Mouse (Mus musculus) hindbrain, embryonic 10.5 days (tissue): ENCODE measurements around the gene Ttf2. TPM values are rescaled to one million over a fixed set of nuclear protein-coding genes. Genes with fewer than 3 reads are reported as not detected.

Experiments used
- DNase-seq: peaks from one replicate; pipeline ENCODE4 v3.0.0-alpha.2; 2017; ENCODE audit warnings: low spot score
- H3K27ac ChIP-seq: fragments of 300-500 bp; sonication (generic); 2 replicates; pipeline ENCODE4 v1.5.1; 2016; ENCODE audit warnings: mild to moderate bottlenecking, moderate library complexity
- H3K27me3 ChIP-seq: fragments of 300-500 bp; sonication (generic); 2 replicates; pipeline ENCODE4 v1.6.1; 2016; ENCODE audit warnings: mild to moderate bottlenecking; ENCODE audit not compliant: poor library complexity, insufficient read depth, severe bottlenecking
- H3K36me3 ChIP-seq: fragments of 300-500 bp; sonication (generic); 2 replicates; pipeline ENCODE4 v1.6.1; 2016; ENCODE audit warnings: mild to moderate bottlenecking, moderate library complexity
- H3K4me1 ChIP-seq: fragments of 300-500 bp; sonication (generic); replicated peaks from 2 replicates; pipeline ENCODE4 v1.6.1; 2016; ENCODE audit warnings: mild to moderate bottlenecking
- H3K4me3 ChIP-seq: fragments of 300-500 bp; sonication (generic); 2 replicates; pipeline ENCODE4 v1.5.1; 2016; ENCODE audit warnings: mild to moderate bottlenecking, moderate library complexity
- H3K9me3 ChIP-seq: fragments of 300-500 bp; sonication (generic); 2 replicates; pipeline ENCODE4 v1.6.1; 2016; ENCODE audit warnings: mild to moderate bottlenecking, moderate library complexity
- WGBS: fragments of 180-500 bp; shearing (Covaris S2); methylation state at CpG from one replicate; pipeline ENCODE4 v1.1.7; 2016; 5-methylcytosine and 5-hydroxymethylcytosine counted together
- polyA plus RNA-seq: library from polyadenylated mRNA; unstranded; fragments of >200 nt; fragmentation: Nextera tagmentation; extraction: Ambion mirVana; gene quantifications from 2 replicates; pipeline ENCODE4 v1.2.1, GENCODE M21; 2016

Gene Ttf2
- polyA plus RNA-seq, 1 experiment from 2014 or later = 24.3 TPM

DNA sequence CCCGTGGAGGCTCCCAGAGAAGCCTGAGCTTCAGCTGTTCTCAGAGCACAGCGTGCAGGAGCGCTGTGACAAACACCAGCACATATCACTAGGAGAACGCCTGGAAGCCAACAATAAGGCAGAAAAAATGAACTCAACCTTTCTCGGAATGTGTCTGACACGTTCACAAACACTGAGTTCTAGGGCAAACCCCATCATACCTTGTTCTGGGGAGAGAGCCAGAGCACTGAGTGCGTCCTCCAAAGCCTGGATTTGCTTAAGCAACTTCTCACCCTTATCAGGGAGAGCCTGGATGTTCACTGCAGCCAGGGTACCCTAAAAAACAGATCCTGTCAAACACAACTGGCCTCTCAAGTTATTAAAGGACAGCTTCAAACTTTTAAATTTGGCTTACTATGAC lies 8.0 kb downstream of the Ttf2 start:
- 91% methylated on average over 7 of the region's 7 CpGs for WGBS
- Histone ChIP-seq H3K4me3 (no peak overlapping the region), H3K9me3 (no peaks in the 10 kb centered on the region), H3K36me3 (peaks cover 90% of the 10 kb centered on the region), H3K27ac (no peak overlapping the region), H3K27me3 (no peaks in the 10 kb centered on the region), H3K4me1 (no peaks in the 10 kb centered on the region)
- DNase-seq = no peak

- Histone ChIP-seq H3K4me1 (no peaks in the 10 kb centered on the region), H3K36me3 (peaks cover 89% of the 10 kb centered on the region), H3K9me3 (no peaks in the 10 kb centered on the region), H3K4me3 (no peak overlapping the region), H3K27ac (no peak overlapping the region), H3K27me3 (no peaks in the 10 kb centered on the region)
- WGBS = 89% methylated on average over 5 of the region's 5 CpGs
- DNase-seq = no peak
Measured at GRCm38 (mm10) chr3:100961007-100961406, 8.5 kb downstream of the Ttf2 start.

- H3K36me3 ChIP-seq = peaks cover 97% of the 10 kb centered on the region
Measured at GRCm38 (mm10) chr3:100954616-100955015, 14.8 kb downstream of the Ttf2 start.

GRCm38 (mm10) chr3:100951531-100951930 lies 17.9 kb downstream of the Ttf2 start:
- 94% methylated on average over 4 of the region's 4 CpGs for WGBS
- Histone ChIP-seq H3K27me3 (no peaks in the 10 kb centered on the region), H3K27ac (no peak overlapping the region), H3K4me3 (no peak overlapping the region), H3K4me1 (no peaks in the 10 kb centered on the region), H3K9me3 (no peaks in the 10 kb centered on the region), H3K36me3 (peaks cover 96% of the 10 kb centered on the region)
- DNase-seq = no peak

More at GRCm38 (mm10) chr3:100954616-100955015, 14.8 kb downstream of the Ttf2 start:
- H3K27ac ChIP-seq = no peak overlapping the region
- no peaks in the 10 kb centered on the region for H3K27me3 ChIP-seq
- H3K4me1 ChIP-seq = no peaks in the 10 kb centered on the region
- no peak for DNase-seq
- no peak overlapping the region for H3K4me3 ChIP-seq
- no peaks in the 10 kb centered on the region for H3K9me3 ChIP-seq

DNA sequence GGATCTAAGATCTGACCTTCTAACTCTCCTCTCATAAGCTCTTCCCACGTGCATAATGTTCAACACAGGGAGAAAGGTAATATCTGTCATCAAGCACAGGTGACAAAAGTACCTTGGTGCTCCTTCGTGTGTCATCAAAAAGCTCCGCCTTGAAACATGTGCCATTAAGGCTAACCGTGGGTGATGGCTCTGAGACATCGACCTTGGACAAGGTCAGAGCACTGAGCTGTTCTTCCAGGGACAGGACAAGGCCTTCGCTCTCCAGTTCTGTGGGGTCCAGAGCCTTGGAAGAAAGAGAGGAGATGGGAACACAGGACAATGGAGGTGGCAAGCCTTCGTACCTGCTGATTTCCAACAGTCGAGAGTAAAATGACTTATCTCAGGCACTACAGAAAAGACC lies 22.2 kb downstream of the Ttf2 start:
- Histone ChIP-seq H3K27me3 (no peaks in the 10 kb centered on the region), H3K27ac (no peak overlapping the region), H3K36me3 (peaks cover 99% of the 10 kb centered on the region), H3K4me1 (no peaks in the 10 kb centered on the region), H3K9me3 (no peaks in the 10 kb centered on the region), H3K4me3 (no peak overlapping the region)
- no peak for DNase-seq
- WGBS = 93% methylated on average over 8 of the region's 8 CpGs

- Histone ChIP-seq H3K36me3 (peaks cover 96% of the 10 kb centered on the region), H3K27me3 (no peaks in the 10 kb centered on the region), H3K9me3 (no peaks in the 10 kb centered on the region), H3K4me1 (no peaks in the 10 kb centered on the region), H3K4me3 (no peak overlapping the region), H3K27ac (no peak overlapping the region)
- WGBS = 92% methylated on average over 4 of the region's 4 CpGs
- no peak for DNase-seq
Measured at GRCm38 (mm10) chr3:100940496-100941037, 28.9 kb downstream of the Ttf2 start.

DNA sequence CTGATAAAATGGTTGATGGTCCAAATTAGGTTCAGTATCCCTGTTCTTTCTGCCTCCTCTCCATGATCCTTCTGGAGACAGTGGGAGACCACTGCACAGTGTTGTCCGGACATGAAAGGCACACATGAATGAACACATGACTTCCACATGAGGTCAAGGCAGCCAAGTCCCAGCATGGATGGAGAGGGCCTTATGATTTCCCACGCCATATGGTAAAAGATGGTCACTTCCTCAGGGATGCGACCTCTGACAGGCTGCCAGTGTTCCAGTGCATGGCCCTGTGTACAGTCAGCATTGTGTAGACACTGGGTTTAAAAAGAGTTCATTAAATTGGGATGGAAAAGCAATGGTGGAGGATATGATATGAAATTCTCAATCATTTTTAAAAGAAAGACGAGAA lies 31.3 kb downstream of the Ttf2 start:
- no peaks in the 10 kb centered on the region for H3K4me1 ChIP-seq
- H3K9me3 ChIP-seq = no peaks in the 10 kb centered on the region
- 88% methylated on average over 4 of the region's 4 CpGs for WGBS
- H3K27ac ChIP-seq = no peak overlapping the region
- no peaks in the 10 kb centered on the region for H3K27me3 ChIP-seq
- no peak overlapping the region for H3K4me3 ChIP-seq
- H3K36me3 ChIP-seq = peaks cover 96% of the 10 kb centered on the region
- DNase-seq = no peak

DNA sequence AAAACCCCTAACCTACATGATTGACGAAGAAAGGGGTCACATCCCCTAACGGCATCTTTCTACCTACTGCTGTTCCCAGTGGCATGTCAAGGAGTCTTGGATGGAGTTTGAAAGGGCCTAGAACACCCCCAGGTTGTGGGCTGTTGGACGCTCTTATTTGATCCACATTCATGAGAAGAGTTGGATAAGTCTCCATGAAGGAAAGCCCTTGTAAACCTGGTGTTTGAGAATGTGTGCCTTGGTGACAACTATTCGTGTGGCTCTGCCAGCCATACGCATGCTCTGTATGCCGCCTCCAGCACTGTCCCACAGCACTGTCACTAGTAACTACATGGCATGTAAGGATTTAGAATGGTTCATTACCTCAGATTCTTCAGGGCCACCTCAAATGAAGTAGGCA lies 33.3 kb downstream of the Ttf2 start:
- WGBS = 96% methylated on average over 6 of the region's 6 CpGs

GRCm38 (mm10) chr3:100935521-100935920 lies 33.9 kb downstream of the Ttf2 start:
- no peaks in the 10 kb centered on the region for H3K4me1 ChIP-seq
- WGBS = 94% methylated on average over 6 of the region's 6 CpGs
- no peak overlapping the region for H3K27ac ChIP-seq
- no peak overlapping the region for H3K4me3 ChIP-seq
- no peaks in the 10 kb centered on the region for H3K27me3 ChIP-seq
- peaks cover 96% of the 10 kb centered on the region for H3K36me3 ChIP-seq
- no peaks in the 10 kb centered on the region for H3K9me3 ChIP-seq
- DNase-seq = no peak

More for the DNA sequence above, 33.3 kb downstream of the Ttf2 start:
- H3K27me3 ChIP-seq = no peaks in the 10 kb centered on the region
- no peak for DNase-seq
- no peak overlapping the region for H3K4me3 ChIP-seq
- no peaks in the 10 kb centered on the region for H3K9me3 ChIP-seq
- no peaks in the 10 kb centered on the region for H3K4me1 ChIP-seq
- peaks cover 97% of the 10 kb centered on the region for H3K36me3 ChIP-seq
- H3K27ac ChIP-seq = no peak overlapping the region

GRCm38 (mm10) chr3:100932077-100932944 lies 37.2 kb downstream of the Ttf2 start:
- DNase-seq = peak; percentile 13
- H3K27ac ChIP-seq = no peak overlapping the region
- no peaks in the 10 kb centered on the region for H3K4me1 ChIP-seq
- H3K36me3 ChIP-seq = peaks cover 93% of the 10 kb centered on the region
- no peaks in the 10 kb centered on the region for H3K9me3 ChIP-seq
- 73% methylated on average over 11 of the region's 11 CpGs for WGBS
- H3K27me3 ChIP-seq = no peaks in the 10 kb centered on the region
- H3K4me3 ChIP-seq = no peak overlapping the region

DNA sequence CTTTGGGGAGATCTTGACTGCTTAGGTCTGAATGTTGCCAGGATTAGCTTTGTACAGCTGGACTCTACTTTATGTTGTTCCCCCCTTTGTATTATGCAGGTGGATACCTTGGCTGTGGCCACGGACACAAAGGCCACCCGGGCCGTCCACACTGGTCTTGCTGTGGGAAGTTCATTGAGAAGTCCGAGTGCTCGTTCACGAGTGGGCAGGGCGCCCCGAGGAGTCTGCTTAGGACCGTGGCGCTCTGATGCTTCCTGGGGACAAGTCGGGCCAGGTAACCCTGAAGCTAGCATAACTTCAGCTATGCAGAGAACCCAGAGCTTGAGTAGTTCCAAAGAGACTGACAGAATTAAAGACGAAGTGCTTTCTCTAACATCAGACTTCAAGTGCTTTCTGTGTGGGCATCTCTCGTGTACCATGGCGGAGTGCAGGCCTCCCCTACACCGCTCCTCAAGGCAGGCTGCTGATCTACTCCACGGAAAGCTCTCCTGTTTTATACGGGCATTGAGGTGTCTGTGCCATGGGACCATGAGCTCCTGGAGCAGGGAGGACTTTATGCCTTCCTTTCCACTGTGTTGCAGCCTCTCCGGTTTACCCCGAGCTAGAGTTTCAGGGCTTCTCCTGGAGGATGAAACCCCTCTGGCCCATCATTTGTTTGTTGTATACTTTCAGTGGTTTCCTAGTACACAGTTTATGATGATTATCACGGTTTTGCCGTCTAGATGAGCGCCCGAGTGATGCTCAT lies 38.0 kb downstream of the Ttf2 start:
- Histone ChIP-seq H3K4me1 (peaks cover 7% of the 10 kb centered on the region; the same call in 1 of the 2 replicates), H3K27ac (no peak overlapping the region), H3K9me3 (no peaks in the 10 kb centered on the region), H3K36me3 (peaks cover 88% of the 10 kb centered on the region), H3K4me3 (no peak overlapping the region), H3K27me3 (no peaks in the 10 kb centered on the region)
- WGBS = 92% methylated on average over 23 of the region's 23 CpGs
- no peak for DNase-seq

DNA sequence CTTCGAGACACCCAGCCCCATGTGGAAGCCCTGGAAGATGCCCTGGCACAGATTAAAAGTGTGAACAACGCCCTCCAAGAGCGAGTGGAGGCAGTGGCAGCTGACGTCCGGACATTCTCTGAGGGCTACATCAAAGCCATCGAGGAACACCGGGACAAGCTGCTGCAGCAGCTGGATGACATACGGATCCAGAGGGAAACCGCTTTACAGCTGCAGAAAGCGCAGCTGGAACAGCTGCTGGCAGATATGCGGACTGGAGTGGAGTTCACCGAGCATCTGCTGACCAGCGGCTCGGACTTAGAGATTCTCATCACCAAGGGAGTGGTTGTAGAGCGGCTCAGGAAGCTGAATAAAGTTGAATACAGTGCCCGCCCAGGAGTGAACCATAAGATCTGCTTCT lies 44.3 kb downstream of the Ttf2 start:
- Histone ChIP-seq H3K4me3 (no peak overlapping the region), H3K27me3 (no peaks in the 10 kb centered on the region), H3K27ac (no peak overlapping the region), H3K36me3 (peaks cover 38% of the 10 kb centered on the region), H3K4me1 (peaks cover 49% of the 10 kb centered on the region), H3K9me3 (no peaks in the 10 kb centered on the region)
- DNase-seq = no peak
- 85% methylated on average over 16 of the region's 16 CpGs for WGBS
